Mouse (Mus musculus): ENCODE data around the gene Gm19345.

DNA sequence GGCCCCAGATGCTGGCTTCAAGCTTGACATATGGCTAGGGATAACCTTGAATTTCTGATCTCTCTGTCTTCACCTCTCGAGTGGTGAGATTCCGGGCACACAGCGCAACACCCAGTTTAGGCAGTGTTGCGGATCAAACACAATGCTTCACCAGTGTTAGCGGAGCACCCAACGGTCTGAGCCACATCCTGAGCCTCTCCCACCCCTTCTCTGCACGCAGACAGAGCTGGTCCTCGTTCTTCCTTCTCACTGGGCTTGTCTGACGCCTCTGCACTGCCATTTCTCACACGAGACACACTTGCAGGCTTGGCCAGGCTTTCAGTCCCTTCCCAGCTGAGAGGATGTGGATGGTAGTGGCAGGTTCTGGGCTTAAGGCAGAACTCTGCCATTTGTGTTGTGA, 7.9 kb downstream of the Gm19345 start:
- TF ChIP-seq ZC3H11A (IDR thresholded peaks at IDR 0.05; ENCODE audit: borderline replicate concordance, low read depth, low read length) (no peak), CHD2 (IDR thresholded peaks at IDR 0.05; ENCODE audit: low read depth, low read length) (no peak)
